Mouse (Mus musculus) limb, embryonic 11.5 days (tissue): ENCODE results near the gene Gstt3. TPM values are rescaled to one million over a fixed set of nuclear protein-coding genes. Genes with fewer than 3 reads are reported as not detected.

Experiments
- ATAC-seq: fragments of 200-750 bp; cut with Nextera tagmentation; 2 replicates; pipeline ENCODE4 v1.8.0; 2017; ENCODE audit warnings: low read depth; ENCODE audit not compliant: insufficient number of reproducible peaks, low FRiP score, low TSS enrichment
- DNase-seq: peaks from one replicate; pipeline ENCODE4 v3.0.0-alpha.2; 2015; ENCODE audit warnings: low spot score
- H3K27ac ChIP-seq: fragments of 300-500 bp; sonication (generic); replicated peaks from 2 replicates; pipeline ENCODE4 v1.5.1; 2014; ENCODE audit warnings: low read depth, mild to moderate bottlenecking, low read length
- H3K27me3 ChIP-seq: fragments of 300-500 bp; sonication (generic); 2 replicates; pipeline ENCODE4 v1.6.1; 2014; ENCODE audit warnings: mild to moderate bottlenecking, low read length, mixed read lengths; ENCODE audit not compliant: control insufficient read depth, insufficient read depth
- H3K36me3 ChIP-seq: fragments of 300-500 bp; sonication (generic); 2 replicates; pipeline ENCODE4 v1.6.1; 2014; ENCODE audit warnings: mild to moderate bottlenecking, low read length, moderate library complexity, mixed read lengths; ENCODE audit not compliant: control insufficient read depth, insufficient read depth
- H3K4me1 ChIP-seq: fragments of 300-500 bp; sonication (generic); 2 replicates; pipeline ENCODE4 v1.6.1; 2014; ENCODE audit warnings: low read length, mixed read lengths; ENCODE audit not compliant: control insufficient read depth, insufficient read depth
- H3K4me2 ChIP-seq: fragments of 300-500 bp; sonication (generic); 2 replicates; pipeline ENCODE4 v1.6.1; 2014; ENCODE audit warnings: low read depth, mild to moderate bottlenecking, moderate library complexity; ENCODE audit not compliant: severe bottlenecking
- H3K4me3 ChIP-seq: fragments of 300-500 bp; sonication (generic); 2 replicates; pipeline ENCODE4 v1.5.1; 2014; ENCODE audit warnings: low read depth, low read length
- H3K9ac ChIP-seq: fragments of 300-500 bp; sonication (generic); 2 replicates; pipeline ENCODE4 v1.6.1; 2014; ENCODE audit warnings: mild to moderate bottlenecking, low read length
- H3K9me3 ChIP-seq: fragments of 300-500 bp; sonication (generic); 2 replicates; pipeline ENCODE4 v1.6.1; 2016; ENCODE audit warnings: low read length; ENCODE audit not compliant: control insufficient read depth
- WGBS: fragments of 180-500 bp; shearing (Covaris S2); extraction: QIAGEN DNeasy Blood & Tissue Kit; methylation state at CpG from one replicate; pipeline ENCODE4 v1.1.7; 2014; 5-methylcytosine and 5-hydroxymethylcytosine counted together
- polyA plus RNA-seq: library from polyadenylated mRNA; unstranded; fragments of >200 nt; fragmentation: Nextera tagmentation; extraction: Ambion mirVana; gene quantifications from 2 replicates; pipeline ENCODE4 v1.2.1, GENCODE M21; 2014

The Gstt3 gene
- polyA plus RNA-seq, 1 experiment from 2014 or later = 7.9 TPM

- no peaks in the 10 kb centered on the region for H3K4me1 ChIP-seq
- no peak overlapping the region for H3K4me3 ChIP-seq
- no peaks in the 10 kb centered on the region for H3K27me3 ChIP-seq
- 94% methylated on average over 5 of the region's 5 CpGs for WGBS
- H3K9ac ChIP-seq = no peak overlapping the region
- no peak overlapping the region for H3K4me2 ChIP-seq
- no peaks in the 10 kb centered on the region for H3K36me3 ChIP-seq
- no peak overlapping the region for H3K27ac ChIP-seq
- ATAC-seq = no peak
- no peaks in the 10 kb centered on the region for H3K9me3 ChIP-seq
- DNase-seq = no peak
Observed at GRCm38 (mm10) chr10:75819882-75820281, 38.7 kb upstream of the Gstt3 start.

- Histone ChIP-seq H3K4me2 (no peak overlapping the region), H3K4me1 (no peaks in the 10 kb centered on the region), H3K27me3 (no peaks in the 10 kb centered on the region), H3K9ac (no peak overlapping the region), H3K9me3 (no peaks in the 10 kb centered on the region), H3K27ac (no peak overlapping the region), H3K36me3 (no peaks in the 10 kb centered on the region), H3K4me3 (no peak overlapping the region)
- DNase-seq (no peak), ATAC-seq (no peak)
- WGBS = 63% methylated on average over 10 of the region's 10 CpGs
Observed at GRCm38 (mm10) chr10:75818641-75819040, 37.4 kb upstream of the Gstt3 start.

DNA sequence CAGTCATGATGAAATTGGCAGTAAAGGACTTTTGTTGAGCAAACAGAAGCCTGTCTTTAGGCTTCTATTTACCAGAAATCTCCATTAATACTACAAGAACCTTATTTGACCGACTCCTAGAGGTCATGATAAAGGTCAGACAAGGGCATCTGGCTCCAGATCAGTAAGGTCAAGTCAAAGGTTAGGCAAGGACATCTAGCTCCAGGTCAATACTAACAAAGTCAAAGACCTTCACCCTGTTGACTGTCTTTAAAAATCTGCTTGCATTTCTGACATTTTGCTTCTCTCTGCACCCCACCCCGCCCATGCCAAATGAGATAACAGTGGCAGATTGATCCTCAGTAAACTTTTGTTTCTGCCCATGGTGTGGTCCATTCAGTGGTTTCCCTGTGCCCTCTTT is 23.0 kb upstream of the Gstt3 start:
- no peaks in the 10 kb centered on the region for H3K4me1 ChIP-seq
- no peak overlapping the region for H3K4me2 ChIP-seq
- DNase-seq = no peak
- H3K9me3 ChIP-seq = no peaks in the 10 kb centered on the region
- H3K4me3 ChIP-seq = no peak overlapping the region
- H3K27ac ChIP-seq = no peak overlapping the region
- H3K36me3 ChIP-seq = no peaks in the 10 kb centered on the region
- no peak for ATAC-seq
- no peak overlapping the region for H3K9ac ChIP-seq
- H3K27me3 ChIP-seq = no peaks in the 10 kb centered on the region
- 78% methylated on average over 2 of the region's 2 CpGs for WGBS

GRCm38 (mm10) chr10:75798176-75798696 is 17.0 kb upstream of the Gstt3 start, which contains the start of gene Gstt1:
Gene Gstt1 (minus strand): TSS chr10:75798584.
- Histone ChIP-seq H3K4me3 (peak within 1 kb of the TSS; percentile 38), H3K9ac (peak within 1 kb of the TSS; percentile 35; the same call in 1 of the 2 replicates), H3K4me2 (peak within 1 kb of the TSS; percentile 69), H3K9me3 (no peaks in the 10 kb centered on the region), H3K4me1 (peaks cover 3% of the 10 kb centered on the region; the same call in 1 of the 2 replicates), H3K27me3 (peaks cover 3% of the 10 kb centered on the region; the same call in 1 of the 2 replicates), H3K36me3 (no peaks in the 10 kb centered on the region), H3K27ac (no peak within 1 kb of the TSS)
- DNase-seq (peak; percentile 52), ATAC-seq (peak; percentile 41; the same call in 1 of the 2 replicates)
- 2% methylated on average over 18 of the region's 18 CpGs for WGBS

DNA sequence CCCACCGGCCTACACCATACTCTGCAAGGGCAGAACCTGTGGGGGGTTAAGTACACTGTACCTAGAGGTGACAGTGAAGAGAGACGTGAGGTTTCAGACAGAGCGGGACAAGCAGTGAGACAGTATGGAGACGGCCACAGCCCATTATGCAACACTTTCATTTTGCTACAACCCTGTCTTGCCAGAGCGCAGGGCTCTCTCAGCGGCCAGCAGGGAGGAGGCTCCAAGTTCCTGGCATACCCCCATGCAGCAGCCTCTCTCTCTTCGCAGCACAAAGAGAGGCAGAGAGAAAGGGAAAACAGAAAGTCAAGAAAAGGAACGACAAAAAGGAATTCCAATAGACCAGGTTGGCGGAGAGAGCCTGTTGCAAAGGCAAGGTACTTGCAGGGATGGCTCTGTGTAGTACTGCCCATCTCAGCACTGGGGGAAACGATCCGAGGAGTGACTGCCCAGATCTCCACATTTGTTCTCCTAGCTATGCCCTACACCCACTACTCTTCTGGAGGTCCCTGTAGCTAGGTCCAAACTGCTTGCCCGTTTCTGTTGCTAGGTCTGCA is 16.5 kb upstream of the Gstt3 start:
- Histone ChIP-seq H3K4me2 (peak overlapping the region; percentile 69), H3K9ac (peak overlapping the region; percentile 35; the same call in 1 of the 2 replicates), H3K27me3 (peaks cover 3% of the 10 kb centered on the region; the same call in 1 of the 2 replicates), H3K9me3 (no peaks in the 10 kb centered on the region), H3K36me3 (no peaks in the 10 kb centered on the region), H3K4me3 (peak overlapping the region; percentile 38), H3K4me1 (peaks cover 3% of the 10 kb centered on the region; the same call in 1 of the 2 replicates), H3K27ac (no peak overlapping the region)
- DNase-seq (peak; percentile 37), ATAC-seq (0 out of 2 replicates have a peak, but pooled peaks have one; percentile 32)
- WGBS = under 1% methylated on average over 12 of the region's 12 CpGs

DNA sequence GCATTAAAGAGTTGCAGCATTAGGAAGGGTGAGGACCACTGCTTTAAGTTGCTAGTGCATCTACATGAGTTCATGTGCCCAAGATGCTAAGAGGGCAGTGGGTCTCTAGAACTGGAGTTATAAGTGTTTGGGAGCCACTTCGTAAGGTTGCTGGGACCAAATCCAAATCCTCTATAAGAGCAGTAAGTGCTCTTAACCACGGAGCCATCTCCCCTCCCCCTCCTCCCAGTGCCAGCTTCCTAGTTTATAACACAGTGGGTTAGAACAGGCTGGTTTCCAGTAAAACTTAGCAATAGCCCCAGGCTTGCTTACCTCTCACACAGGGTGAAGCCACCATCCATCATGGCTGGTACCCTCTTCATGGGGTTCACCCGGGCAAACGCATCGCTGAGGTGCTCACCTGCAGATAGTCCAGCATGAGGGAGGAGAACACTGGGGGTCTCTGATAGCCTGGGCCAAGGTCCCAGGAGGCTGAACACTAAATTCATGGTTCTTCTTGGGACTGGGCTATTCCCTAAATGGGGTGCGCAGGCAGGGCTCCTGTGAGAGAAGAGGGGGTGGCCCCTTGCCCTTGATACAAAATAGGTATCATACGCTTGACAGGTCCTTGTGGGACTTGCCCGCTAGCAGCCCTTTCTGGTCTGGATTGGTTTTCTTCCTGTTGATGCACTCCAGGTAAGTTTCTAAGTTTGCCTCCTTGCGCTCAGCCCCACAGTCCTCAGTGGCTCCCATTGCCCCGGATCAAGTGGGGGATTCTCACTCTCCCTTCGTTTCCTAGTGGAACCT is 15.7 kb upstream of the Gstt3 start:
- Histone ChIP-seq H3K9me3 (no peaks in the 10 kb centered on the region), H3K27ac (no peak overlapping the region), H3K4me3 (peak overlapping the region; percentile 38), H3K27me3 (peaks cover 3% of the 10 kb centered on the region; the same call in 1 of the 2 replicates), H3K36me3 (no peaks in the 10 kb centered on the region), H3K4me2 (peak overlapping the region; percentile 69), H3K9ac (no peak overlapping the region), H3K4me1 (peaks cover 3% of the 10 kb centered on the region; the same call in 1 of the 2 replicates)
- 40% methylated on average over 11 of the region's 11 CpGs for WGBS
- ATAC-seq = no peak
- DNase-seq = no peak

DNA sequence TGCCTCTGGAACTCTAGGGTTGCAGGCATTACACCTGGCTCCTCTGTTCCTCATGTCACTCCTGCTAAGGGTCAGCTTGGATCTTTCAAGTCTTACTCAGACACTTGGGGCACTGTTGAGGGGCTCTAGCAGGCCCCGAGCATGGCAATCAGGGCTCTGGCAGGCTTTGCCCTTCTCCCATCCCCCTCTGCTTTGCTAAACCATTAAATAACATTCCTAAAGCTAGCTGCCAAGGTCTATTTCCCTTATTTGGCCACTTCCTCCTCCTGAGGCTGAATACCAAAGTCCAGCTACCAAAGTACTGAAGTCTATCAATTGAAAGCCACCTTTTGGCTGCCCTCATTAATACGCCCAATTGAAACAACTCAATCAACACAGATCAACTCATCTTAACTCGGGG is 13.7 kb upstream of the Gstt3 start:
- Histone ChIP-seq H3K9me3 (no peaks in the 10 kb centered on the region), H3K36me3 (no peaks in the 10 kb centered on the region), H3K27ac (no peak overlapping the region), H3K27me3 (peaks cover 3% of the 10 kb centered on the region; the same call in 1 of the 2 replicates), H3K9ac (no peak overlapping the region), H3K4me2 (no peak overlapping the region), H3K4me1 (peaks cover 3% of the 10 kb centered on the region; the same call in 1 of the 2 replicates), H3K4me3 (no peak overlapping the region)
- no peak for ATAC-seq
- peak; percentile 34 for DNase-seq
- 41% methylated on average over 3 of the region's 3 CpGs for WGBS

GRCm38 (mm10) chr10:75790773-75791172 is 9.6 kb upstream of the Gstt3 start:
- H3K27ac ChIP-seq = no peak overlapping the region
- no peaks in the 10 kb centered on the region for H3K4me1 ChIP-seq
- H3K36me3 ChIP-seq = no peaks in the 10 kb centered on the region
- WGBS = 22% methylated on average over 7 of the region's 7 CpGs
- no peak overlapping the region for H3K4me2 ChIP-seq
- peak; percentile 24 for DNase-seq
- no peak overlapping the region for H3K4me3 ChIP-seq
- H3K9ac ChIP-seq = 0 out of 2 replicates have a peak overlapping the region, but pooled peaks have one; percentile 27
- ATAC-seq = no peak
- H3K9me3 ChIP-seq = no peaks in the 10 kb centered on the region
- H3K27me3 ChIP-seq = no peaks in the 10 kb centered on the region
